Mouse (Mus musculus): ENCODE results near the gene Ube4b. TPM values are rescaled to one million over a fixed set of nuclear protein-coding genes. Genes with fewer than 3 reads are reported as not detected.

Gene Ube4b
- total RNA-seq, 2 experiments from 2014 or later, result 34.4 to 36.8 TPM

DNA sequence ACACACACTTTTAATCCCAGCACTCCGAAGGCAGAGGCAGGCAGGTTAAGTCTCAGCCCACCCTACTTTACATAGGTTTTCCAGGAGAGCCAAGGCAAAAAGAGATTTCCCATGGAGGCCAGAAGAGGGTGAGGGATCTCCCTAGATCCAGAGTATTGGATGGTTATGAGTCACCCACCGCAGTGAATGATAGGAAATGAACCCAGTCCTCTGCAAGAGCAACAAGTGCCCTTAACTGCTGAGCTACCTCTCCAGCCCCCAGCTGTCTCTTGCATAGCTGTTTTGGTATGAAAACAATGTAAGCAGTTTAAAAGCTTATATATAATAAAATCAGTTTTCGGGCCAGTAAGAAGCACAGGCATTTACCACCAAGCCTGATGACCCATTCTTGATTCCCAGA lies 143.5 kb downstream of the Ube4b start:
- DNase-seq, result no peak
- intact Hi-C loops (cut with DNase I; ENCODE audit: low total_unique reads), result no loop called here

DNA sequence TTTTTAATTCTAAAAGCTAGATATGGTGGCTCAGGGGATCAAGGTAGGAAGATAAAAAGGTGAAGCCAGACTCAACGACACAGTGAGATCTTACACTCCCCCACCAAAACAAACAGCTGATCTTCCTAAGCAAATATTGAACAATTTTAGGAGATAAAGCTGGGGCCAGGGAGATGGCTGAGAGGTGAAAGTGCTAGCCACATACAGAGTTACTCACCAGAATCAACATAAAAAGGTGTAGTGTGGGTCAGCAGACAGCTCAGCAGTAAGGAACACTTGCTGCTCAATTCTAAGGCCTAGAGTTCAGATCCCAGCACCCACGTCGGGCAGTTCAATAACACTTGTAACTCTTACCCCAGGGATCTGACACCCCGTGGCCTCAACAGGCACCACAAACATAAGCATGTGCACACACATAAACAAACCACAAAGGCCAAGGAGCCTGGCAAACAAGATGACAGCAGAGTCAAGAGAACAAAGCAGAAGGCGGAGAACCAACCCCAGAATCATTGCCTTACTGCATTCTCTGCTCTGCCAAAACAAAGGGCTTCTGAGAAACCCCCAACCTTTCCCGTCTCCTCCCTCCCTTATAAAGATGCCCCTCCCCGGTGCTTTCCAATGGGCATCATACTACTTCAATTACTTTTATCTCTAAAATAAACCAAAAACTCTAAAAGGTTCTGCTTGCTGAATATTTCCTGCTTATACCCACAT lies 144.4 kb downstream of the Ube4b start:
- intact Hi-C loops (cut with DNase I; ENCODE audit: low total_unique reads), result no loop called here

More for the DNA sequence above, 144.4 kb downstream of the Ube4b start:
- no peak for DNase-seq

Other genes with a start within 250 kb of the Ube4b start
- gene Kif1b, start 119.1 kb downstream of the Ube4b start, total RNA-seq (2021), result 100 to 1,000 TPM; 221 to 265 TPM
- gene Rbp7, start 28.2 kb upstream of the Ube4b start, total RNA-seq (2021), result 10 to 100 TPM in 1 of 2 experiments, 1 to 10 TPM in 1; 8.9 to 20.7 TPM
- gene Tmem274, start 50.6 kb upstream of the Ube4b start, total RNA-seq (2021), result not detected
- gene Nmnat1, start 58.5 kb upstream of the Ube4b start, total RNA-seq (2021), result 10 to 100 TPM; 17.6 to 20.2 TPM
- 10 to 100 TPM; 12.0 to 17.9 TPM for gene Lzic, start 58.5 kb upstream of the Ube4b start, total RNA-seq (2021)
- 10 to 100 TPM; 40.4 to 41.3 TPM for gene Ctnnbip1, start 91.5 kb upstream of the Ube4b start, total RNA-seq (2021)
- 10 to 100 TPM; 42.0 to 56.1 TPM for gene Clstn1, start 159.7 kb upstream of the Ube4b start, total RNA-seq (2021)

Measured in gastrocnemius, postnatal 14 days (tissue).